Mouse (Mus musculus) brain, adult 2 months (tissue): ENCODE results near the gene Zfp748.

Source experiments
- DNase-seq: peaks from one replicate; pipeline ENCODE4 v3.0.0; 2011; ENCODE audit warnings: low read depth, low spot score

The Zfp748 gene

DNA sequence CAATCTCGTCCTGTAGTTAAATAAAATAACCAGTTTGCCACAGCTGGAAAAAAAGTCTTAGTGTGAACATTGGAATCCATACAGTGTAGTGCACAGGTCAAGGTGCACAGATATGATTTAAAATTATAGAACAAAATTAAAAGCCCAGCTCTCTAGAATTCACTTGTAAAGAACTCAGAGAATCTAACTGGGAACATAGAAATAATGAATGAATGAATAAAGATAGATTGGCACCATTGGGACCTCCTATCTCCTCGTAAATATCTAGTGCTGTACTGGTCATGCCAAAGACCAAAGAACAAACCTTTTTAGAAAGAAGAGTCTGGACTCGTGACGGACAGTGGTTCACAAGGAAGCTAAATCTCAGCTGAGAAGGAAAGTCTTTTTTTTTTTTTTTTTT is at the start of gene Zfp748:
TSS of gene Zfp748 (minus strand) at position 101 of the 400 bp plus-strand sequence.
- DNase-seq = no peak

DNA sequence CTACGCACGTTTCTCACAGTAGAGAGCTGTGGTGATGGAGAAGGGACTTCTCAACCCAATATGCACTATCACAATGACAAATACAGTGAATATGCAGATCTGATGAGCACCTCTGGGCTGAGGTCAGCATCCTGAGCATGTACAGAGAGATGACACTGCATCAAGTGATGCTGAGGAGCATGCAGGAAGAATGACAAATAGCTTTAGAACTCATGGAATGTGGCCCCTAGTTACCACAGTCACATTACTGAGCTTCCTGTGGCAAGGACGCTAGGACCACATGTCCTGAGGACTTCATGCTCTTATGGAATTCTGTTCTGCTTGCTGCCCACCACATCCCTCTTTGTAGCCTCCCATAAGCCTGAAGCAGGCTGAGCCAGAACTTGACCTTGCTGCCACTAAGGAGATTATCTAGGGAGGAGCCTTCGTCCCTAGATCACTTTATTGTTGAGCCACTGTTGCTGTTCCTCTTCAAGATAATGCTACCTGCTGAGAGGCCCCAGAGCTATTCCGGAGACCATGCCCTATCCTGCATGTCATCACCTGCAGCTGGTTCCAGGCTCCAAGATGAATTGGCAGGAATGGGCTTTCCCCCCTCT is 19.1 kb upstream of the Zfp748 start:
- DNase-seq = no peak

DNA sequence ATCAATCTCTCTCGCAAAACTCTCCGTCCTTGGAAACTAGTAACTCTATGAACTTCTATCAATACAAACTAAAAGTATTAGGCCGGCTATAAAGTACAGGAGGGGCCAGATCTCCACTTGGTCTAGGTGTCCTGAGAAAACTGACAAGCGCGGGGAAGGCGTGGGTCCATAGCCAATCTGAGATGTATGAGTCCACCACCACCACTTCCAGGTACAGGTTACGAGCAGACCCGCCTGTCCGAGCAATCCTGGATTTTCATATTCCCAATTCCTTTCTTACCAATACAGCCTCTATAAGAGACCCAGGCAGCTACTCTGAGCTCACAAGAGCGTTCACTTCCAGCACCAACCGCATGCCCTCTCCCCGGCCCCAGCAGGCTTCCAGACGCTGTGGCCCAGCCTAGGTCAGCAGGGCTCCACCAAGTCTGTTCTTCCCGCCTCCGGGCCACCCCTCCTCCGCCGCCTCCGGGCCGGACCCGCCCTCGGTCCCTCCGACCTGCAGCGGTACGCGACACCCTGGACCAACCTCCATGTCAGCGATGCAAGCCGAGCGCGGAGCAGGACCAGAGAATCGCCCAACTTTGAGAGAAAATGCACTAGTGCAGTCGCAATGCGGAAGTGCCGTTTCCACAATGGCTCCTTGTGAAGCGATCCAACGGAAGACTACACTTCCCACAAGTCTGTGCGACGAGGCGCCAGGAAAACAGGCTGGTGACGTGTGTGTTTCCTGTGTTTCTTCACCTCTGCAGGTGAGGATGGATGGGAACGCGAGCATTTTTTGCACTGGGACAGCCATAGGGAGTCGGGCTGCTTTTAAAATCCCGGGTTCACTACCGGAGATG is 904 bp downstream of the Zfp748 start:
- DNase-seq = peak; percentile 98

DNA sequence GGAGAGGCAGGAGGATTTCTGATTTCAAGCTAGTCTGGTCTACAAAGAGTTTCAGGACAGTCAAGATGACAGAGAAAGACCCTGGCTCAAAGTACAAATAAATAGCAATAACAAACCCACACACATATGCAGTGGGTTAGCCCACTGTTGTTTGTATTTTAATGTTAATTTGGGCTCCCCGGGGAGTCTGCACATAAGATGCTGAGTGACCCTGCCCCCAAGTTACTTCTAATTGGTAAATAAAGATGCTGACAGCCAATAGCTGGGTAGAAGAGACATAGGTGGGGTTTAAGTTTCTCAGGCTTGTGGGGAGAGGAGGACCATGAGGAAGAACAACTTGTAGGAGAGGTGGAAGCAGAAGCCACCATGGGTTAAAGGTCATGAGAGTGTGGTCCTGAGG is 7.7 kb downstream of the Zfp748 start:
- no peak for DNase-seq

DNA sequence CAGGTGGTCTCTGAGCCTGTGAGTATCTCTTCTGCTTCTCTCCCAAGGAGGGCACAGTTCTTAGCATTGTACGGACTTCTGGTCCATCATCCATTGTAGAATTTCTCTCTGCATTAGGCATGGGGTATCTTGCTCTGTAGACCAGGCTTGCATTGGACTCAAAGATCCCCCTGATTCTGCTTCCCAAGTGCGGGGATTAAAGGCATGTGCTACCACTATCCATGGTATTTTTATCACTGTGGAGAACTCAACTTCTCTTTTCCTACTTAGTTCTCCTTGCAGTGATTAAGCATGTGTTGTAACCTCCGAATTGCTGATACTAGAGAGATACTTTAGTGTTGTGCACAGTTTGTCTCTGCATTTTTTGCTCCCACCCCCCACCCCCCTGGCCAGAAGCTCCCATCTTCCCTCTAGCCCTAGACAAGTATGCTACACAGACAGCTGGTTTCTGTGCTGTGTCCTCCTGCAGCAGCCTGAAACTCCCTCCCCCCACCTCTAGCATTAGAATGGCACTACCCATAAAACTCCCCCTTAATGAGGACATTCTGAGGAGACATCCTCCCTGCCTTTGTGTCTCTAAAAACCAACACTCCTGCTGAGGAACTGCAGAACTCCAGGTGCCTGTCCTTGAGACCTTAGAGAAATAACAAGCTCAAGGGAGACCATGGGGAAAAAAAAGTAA is 26.4 kb downstream of the Zfp748 start:
- DNase-seq = no peak

DNA sequence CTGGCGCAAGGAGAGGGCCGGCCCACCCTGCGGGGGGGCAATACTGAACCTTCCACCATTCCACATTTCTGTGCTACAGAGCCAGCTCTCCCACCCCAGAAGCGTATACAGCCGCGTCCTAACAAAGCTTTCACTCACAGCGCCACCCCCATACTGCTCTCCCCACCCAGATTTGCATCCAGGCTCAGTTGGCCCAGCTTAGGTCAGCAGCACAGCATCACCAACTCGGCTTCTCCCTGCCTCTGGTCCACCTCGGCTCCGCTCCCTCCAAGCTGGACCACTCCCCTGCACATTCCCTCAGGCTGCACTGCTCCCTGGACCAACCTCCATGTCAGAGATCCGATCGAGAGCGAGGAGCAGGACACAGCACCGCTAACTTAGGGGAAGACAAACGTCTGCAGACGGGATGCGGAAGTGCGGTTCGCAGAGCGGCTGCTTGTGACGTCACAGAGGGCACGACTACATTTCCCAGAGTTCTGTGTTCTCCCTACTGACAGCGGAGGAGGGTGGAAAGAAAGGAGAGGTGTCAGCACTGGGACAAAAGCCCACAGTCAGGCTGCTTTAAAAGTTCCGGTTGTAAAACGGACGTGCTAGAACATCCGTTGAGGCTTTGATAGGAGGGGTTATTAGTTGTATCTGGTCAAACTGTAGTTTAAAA is 27.7 kb downstream of the Zfp748 start, which contains the start of the genes Gm26965 and Zfp87:
TSS of gene Gm26965 (minus strand) at position 399 of the 658 bp plus-strand sequence.
TSS of gene Zfp87 (minus strand) at position 425 of the 658 bp plus-strand sequence.
- DNase-seq = peak; percentile 98

DNA sequence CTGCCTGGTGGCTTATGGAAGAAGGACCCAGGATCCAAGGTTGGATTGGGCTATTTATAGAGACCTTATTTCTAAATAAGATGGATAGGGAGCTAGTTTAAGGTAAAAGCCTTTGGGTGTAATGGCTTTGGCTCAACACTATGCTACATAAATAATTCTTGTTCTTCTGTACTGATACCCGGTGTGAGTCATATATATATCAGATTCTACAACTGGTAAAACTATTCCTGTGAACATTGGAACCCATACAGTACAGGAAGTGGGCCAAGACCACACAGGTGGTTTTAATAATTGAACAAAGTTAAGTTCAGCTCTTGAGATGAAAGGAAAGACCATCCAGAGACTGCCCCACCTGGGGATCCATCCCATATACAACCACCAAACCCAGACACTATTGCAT is 52.7 kb downstream of the Zfp748 start:
- DNase-seq = no peak

DNA sequence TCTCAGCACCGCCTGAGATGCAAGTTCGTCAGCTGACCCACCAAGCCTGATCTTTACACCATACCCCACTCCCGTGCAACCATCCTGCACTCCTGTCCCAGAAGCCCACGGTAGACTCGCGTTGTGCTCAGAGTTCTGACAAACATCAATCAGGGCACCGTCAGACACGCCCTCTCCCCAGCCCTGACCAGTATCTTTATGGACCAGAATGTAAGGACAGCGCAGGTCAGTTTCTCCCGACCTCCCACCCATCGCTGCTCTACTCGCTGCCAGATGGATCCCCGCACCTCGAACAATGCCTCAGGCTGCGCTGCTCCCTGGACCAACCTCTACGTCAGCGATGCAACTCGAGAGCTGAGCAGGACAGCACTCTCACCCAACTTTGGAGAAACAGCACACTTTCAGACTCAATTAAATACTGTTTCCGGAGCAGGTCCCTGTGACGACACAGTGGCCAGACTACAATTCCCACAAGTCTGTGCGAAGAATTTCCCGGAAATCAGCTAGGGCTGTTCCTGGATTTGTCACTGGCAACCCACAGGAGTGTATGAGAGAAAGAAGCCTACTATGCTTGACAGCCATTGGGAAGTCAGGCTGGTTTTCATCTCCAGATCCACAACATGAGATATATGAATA is 53.4 kb downstream of the Zfp748 start, which contains the start of gene Zfp58:
TSS of gene Zfp58 (minus strand) at position 472 of the 636 bp plus-strand sequence.
- peak; percentile 97 for DNase-seq

DNA sequence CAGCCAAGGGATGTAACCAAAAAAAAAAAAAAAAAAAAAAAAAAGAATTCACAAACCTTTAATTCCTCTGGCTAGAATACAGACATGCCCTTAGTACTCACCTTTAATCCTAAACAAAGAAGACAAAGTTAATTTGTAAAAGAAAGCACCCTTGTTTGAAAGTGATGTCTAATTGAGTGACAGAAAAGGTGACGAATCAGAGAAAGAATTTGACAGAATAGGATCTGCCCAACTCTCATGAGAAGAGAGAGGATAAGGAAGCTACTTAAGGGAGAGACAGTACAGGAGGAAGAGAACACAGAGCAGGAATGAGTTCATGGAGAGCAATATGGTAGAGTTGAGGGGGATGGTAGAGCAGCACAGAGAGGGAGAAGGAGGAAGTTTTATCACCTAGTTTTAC is 58.0 kb downstream of the Zfp748 start:
- no peak for DNase-seq
